Mouse (Mus musculus) liver, embryonic 13.5 days (tissue): Measurements from ENCODE around the gene Eya4. TPM values are rescaled to one million over a fixed set of nuclear protein-coding genes. Genes with fewer than 3 reads are reported as not detected.

ENCODE experiments used
- ATAC-seq: fragments of 200-750 bp; cut with Nextera tagmentation; 2 replicates; pipeline ENCODE4 v1.8.0; 2017; ENCODE audit warnings: low read depth, mild to moderate bottlenecking, moderate number of reproducible peaks, moderate library complexity
- DNase-seq: peaks from one replicate; pipeline ENCODE4 v3.0.0; 2022
- H3K27ac ChIP-seq: fragments of 300-500 bp; sonication (generic); 2 replicates; pipeline ENCODE4 v1.5.1; 2015; ENCODE audit warnings: moderate library complexity, mild to moderate bottlenecking, inconsistent platforms
- H3K27me3 ChIP-seq: fragments of 300-500 bp; sonication (generic); 2 replicates; pipeline ENCODE4 v1.6.1; 2015; ENCODE audit warnings: mild to moderate bottlenecking, inconsistent platforms
- H3K36me3 ChIP-seq: fragments of 300-500 bp; sonication (generic); 2 replicates; pipeline ENCODE4 v1.6.1; 2015; ENCODE audit warnings: mild to moderate bottlenecking, inconsistent platforms
- H3K4me1 ChIP-seq: fragments of 300-500 bp; sonication (generic); replicated peaks from 2 replicates; pipeline ENCODE4 v1.6.1; 2015; ENCODE audit warnings: inconsistent platforms
- H3K4me2 ChIP-seq: fragments of 300-500 bp; sonication (generic); 2 replicates; pipeline ENCODE4 v1.6.1; 2015; ENCODE audit warnings: inconsistent platforms, mild to moderate bottlenecking, moderate library complexity
- H3K4me3 ChIP-seq: fragments of 300-500 bp; sonication (generic); replicated peaks from 2 replicates; pipeline ENCODE4 v1.5.1; 2015; ENCODE audit warnings: mild to moderate bottlenecking, inconsistent platforms
- H3K9ac ChIP-seq: fragments of 300-500 bp; sonication (generic); 2 replicates; pipeline ENCODE4 v1.6.1; 2015; ENCODE audit warnings: mild to moderate bottlenecking, inconsistent platforms
- H3K9me3 ChIP-seq: fragments of 300-500 bp; sonication (generic); replicated peaks from 2 replicates; pipeline ENCODE4 v1.6.1; 2016; ENCODE audit warnings: inconsistent platforms
- WGBS: fragments of 180-500 bp; shearing (Covaris S2); methylation state at CpG from one replicate; pipeline ENCODE4 v1.1.7; 2015; ENCODE audit not compliant: insufficient replicate concordance; 5-methylcytosine and 5-hydroxymethylcytosine counted together
- polyA plus RNA-seq: library from polyadenylated mRNA; unstranded; fragments of >200 nt; fragmentation: Nextera tagmentation; extraction: Ambion mirVana; gene quantifications from 2 replicates; pipeline ENCODE4 v1.2.1, GENCODE M21; 2015

Gene Eya4
- polyA plus RNA-seq, 1 experiment from 2014 or later, result 0.25 TPM

- 54% methylated on average over 1 of the region's 1 CpGs for WGBS
- Histone ChIP-seq H3K36me3 (no peaks in the 10 kb centered on the region), H3K4me3 (no peak overlapping the region), H3K27me3 (no peaks in the 10 kb centered on the region), H3K4me2 (no peak overlapping the region), H3K9me3 (no peaks in the 10 kb centered on the region), H3K27ac (no peak overlapping the region), H3K9ac (no peak overlapping the region), H3K4me1 (no peaks in the 10 kb centered on the region)
- DNase-seq (no peak), ATAC-seq (no peak)
These were observed 260.3 kb downstream of the Eya4 start for GRCm38 (mm10) chr10:23090323-23090722.

- H3K27ac ChIP-seq, result no peak overlapping the region
- ATAC-seq, result no peak
- WGBS, result 70% methylated on average over 6 of the region's 6 CpGs
These were observed 261.3 kb downstream of the Eya4 start for GRCm38 (mm10) chr10:23089271-23089670.

GRCm38 (mm10) chr10:23088764-23089163 lies 261.8 kb downstream of the Eya4 start:
- DNase-seq (no peak), ATAC-seq (0 out of 2 replicates have a peak, but pooled peaks have one; percentile 29)
- WGBS, result 21% methylated on average over 3 of the region's 3 CpGs
- Histone ChIP-seq H3K9ac (no peak overlapping the region), H3K4me1 (no peaks in the 10 kb centered on the region), H3K36me3 (no peaks in the 10 kb centered on the region), H3K27me3 (no peaks in the 10 kb centered on the region), H3K27ac (no peak overlapping the region), H3K4me3 (no peak overlapping the region), H3K4me2 (no peak overlapping the region), H3K9me3 (no peaks in the 10 kb centered on the region)

More at GRCm38 (mm10) chr10:23089271-23089670, 261.3 kb downstream of the Eya4 start:
- H3K4me1 ChIP-seq, result no peaks in the 10 kb centered on the region
- DNase-seq, result no peak
- no peak overlapping the region for H3K4me3 ChIP-seq
- no peak overlapping the region for H3K4me2 ChIP-seq
- H3K9ac ChIP-seq, result no peak overlapping the region
- no peaks in the 10 kb centered on the region for H3K36me3 ChIP-seq
- H3K9me3 ChIP-seq, result no peaks in the 10 kb centered on the region
- no peaks in the 10 kb centered on the region for H3K27me3 ChIP-seq

- WGBS, result 60% methylated on average over 21 of the region's 21 CpGs
- Histone ChIP-seq H3K4me2 (no peak overlapping the region), H3K9me3 (no peaks in the 10 kb centered on the region), H3K27me3 (no peaks in the 10 kb centered on the region), H3K27ac (no peak overlapping the region), H3K36me3 (no peaks in the 10 kb centered on the region), H3K4me1 (no peaks in the 10 kb centered on the region), H3K4me3 (no peak overlapping the region), H3K9ac (no peak overlapping the region)
- ATAC-seq (no peak), DNase-seq (no peak)
These were observed 264.0 kb downstream of the Eya4 start for GRCm38 (mm10) chr10:23086352-23087215.

- H3K9ac ChIP-seq, result no peak overlapping the region
- H3K4me3 ChIP-seq, result no peak overlapping the region
- no peaks in the 10 kb centered on the region for H3K4me1 ChIP-seq
- no peaks in the 10 kb centered on the region for H3K27me3 ChIP-seq
- no peak overlapping the region for H3K27ac ChIP-seq
- no peaks in the 10 kb centered on the region for H3K36me3 ChIP-seq
- ATAC-seq, result no peak
- no peaks in the 10 kb centered on the region for H3K9me3 ChIP-seq
- DNase-seq, result no peak
- 21% methylated on average over 4 of the region's 4 CpGs for WGBS
- no peak overlapping the region for H3K4me2 ChIP-seq
These were observed 269.1 kb downstream of the Eya4 start for GRCm38 (mm10) chr10:23081548-23081828.

GRCm38 (mm10) chr10:23080749-23081547 lies 269.6 kb downstream of the Eya4 start:
- no peaks in the 10 kb centered on the region for H3K4me1 ChIP-seq
- 32% methylated on average over 24 of the region's 24 CpGs for WGBS
- H3K36me3 ChIP-seq, result no peaks in the 10 kb centered on the region
- no peaks in the 10 kb centered on the region for H3K9me3 ChIP-seq
- no peak overlapping the region for H3K27ac ChIP-seq
- DNase-seq (peak; percentile 33), ATAC-seq (no peak)
- no peak overlapping the region for H3K9ac ChIP-seq
- H3K4me2 ChIP-seq, result no peak overlapping the region
- H3K27me3 ChIP-seq, result no peaks in the 10 kb centered on the region
- no peak overlapping the region for H3K4me3 ChIP-seq

GRCm38 (mm10) chr10:23076691-23077385 lies 273.7 kb downstream of the Eya4 start:
- Histone ChIP-seq H3K27me3 (no peaks in the 10 kb centered on the region), H3K9me3 (no peaks in the 10 kb centered on the region), H3K27ac (no peak overlapping the region), H3K4me2 (peak overlapping the region; percentile 34), H3K36me3 (no peaks in the 10 kb centered on the region), H3K4me1 (no peaks in the 10 kb centered on the region), H3K4me3 (peak overlapping the region; percentile 30), H3K9ac (peak overlapping the region; percentile 33; the same call in 1 of the 2 replicates)
- WGBS, result 51% methylated on average over 21 of the region's 21 CpGs
- DNase-seq, result no peak
- no peak for ATAC-seq

GRCm38 (mm10) chr10:23073431-23073830 lies 277.2 kb downstream of the Eya4 start:
- no peak for ATAC-seq
- 45% methylated on average over 2 of the region's 2 CpGs for WGBS

GRCm38 (mm10) chr10:23063637-23064036 lies 286.9 kb downstream of the Eya4 start:
- ATAC-seq (no peak), DNase-seq (no peak)
- H3K9ac ChIP-seq, result no peak overlapping the region
- no peak overlapping the region for H3K4me3 ChIP-seq
- no peaks in the 10 kb centered on the region for H3K27me3 ChIP-seq
- no peaks in the 10 kb centered on the region for H3K9me3 ChIP-seq
- H3K36me3 ChIP-seq, result no peaks in the 10 kb centered on the region
- H3K4me1 ChIP-seq, result no peaks in the 10 kb centered on the region
- no peak overlapping the region for H3K4me2 ChIP-seq
- WGBS, result 50% methylated on average over 6 of the region's 6 CpGs
- H3K27ac ChIP-seq, result no peak overlapping the region

More at GRCm38 (mm10) chr10:23073431-23073830, 277.2 kb downstream of the Eya4 start:
- no peaks in the 10 kb centered on the region for H3K36me3 ChIP-seq
- DNase-seq, result no peak
- H3K27me3 ChIP-seq, result no peaks in the 10 kb centered on the region
- no peak overlapping the region for H3K4me3 ChIP-seq
- no peak overlapping the region for H3K27ac ChIP-seq
- H3K9me3 ChIP-seq, result no peaks in the 10 kb centered on the region
- H3K4me1 ChIP-seq, result no peaks in the 10 kb centered on the region
- H3K4me2 ChIP-seq, result no peak overlapping the region
- H3K9ac ChIP-seq, result no peak overlapping the region

- Histone ChIP-seq H3K27me3 (no peaks in the 10 kb centered on the region), H3K27ac (no peak overlapping the region), H3K4me3 (no peak overlapping the region), H3K9ac (no peak overlapping the region), H3K4me2 (no peak overlapping the region), H3K9me3 (no peaks in the 10 kb centered on the region), H3K36me3 (no peaks in the 10 kb centered on the region), H3K4me1 (no peaks in the 10 kb centered on the region)
- DNase-seq (no peak), ATAC-seq (no peak)
- WGBS, result 68% methylated on average over 5 of the region's 5 CpGs
These were observed 287.9 kb downstream of the Eya4 start for GRCm38 (mm10) chr10:23062719-23063118.

- DNase-seq (no peak), ATAC-seq (no peak)
- Histone ChIP-seq H3K4me2 (no peak overlapping the region), H3K36me3 (no peaks in the 10 kb centered on the region), H3K9ac (no peak overlapping the region), H3K27me3 (no peaks in the 10 kb centered on the region), H3K4me1 (no peaks in the 10 kb centered on the region), H3K27ac (no peak overlapping the region), H3K4me3 (no peak overlapping the region), H3K9me3 (no peaks in the 10 kb centered on the region)
- WGBS, result 54% methylated on average over 3 of the region's 3 CpGs
These were observed 289.9 kb downstream of the Eya4 start for GRCm38 (mm10) chr10:23060694-23061060.
